Mouse (Mus musculus) left cerebral cortex, postnatal 36 days (tissue): ENCODE results near the gene Stk25. TPM values are rescaled to one million over a fixed set of nuclear protein-coding genes. Genes with fewer than 3 reads are reported as not detected.

Source experiments
- DNase-seq, 2 experiments: peaks; one replicate each; pipeline ENCODE4 v3.0.0; 2021 to 2022; ENCODE audit warnings: low spot score in 2 of 2, mixed read lengths in 1 of 2
- intact Hi-C: fragments of 180-260 bp; cut with DNase I; formaldehyde crosslinking; loops from one replicate; pipeline ENCODE4 v1.15.1; 2025
- total RNA-seq, 2 experiments: library from RNA; stranded (reverse); gene quantifications; 2 replicates each; pipeline ENCODE4 v1.2.3; 2021

The Stk25 gene
- total RNA-seq, 2 experiments from 2014 or later: 370 to 405 TPM

DNA sequence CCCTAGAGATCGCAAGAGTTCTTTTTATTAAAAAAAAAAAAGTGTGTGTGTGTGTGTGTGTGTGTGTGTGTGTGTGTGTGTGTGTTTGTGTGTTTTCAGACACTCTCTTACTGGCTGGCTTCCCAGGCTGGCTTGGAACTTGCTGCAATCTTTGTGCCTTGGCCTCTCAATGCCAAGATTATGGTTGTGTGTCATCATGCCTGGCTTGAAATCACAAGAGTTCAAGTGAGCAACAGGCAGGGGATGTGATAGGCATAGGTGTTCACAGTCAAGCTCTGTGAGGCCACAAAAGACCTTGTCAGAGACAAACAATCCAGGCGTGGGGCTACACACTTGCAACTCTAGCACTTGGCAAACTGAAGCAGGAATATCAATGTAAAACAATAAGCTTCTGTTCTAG, 19.9 kb upstream of the Stk25 start:
- intact Hi-C loops: no loop called here
- no peak for DNase-seq

DNA sequence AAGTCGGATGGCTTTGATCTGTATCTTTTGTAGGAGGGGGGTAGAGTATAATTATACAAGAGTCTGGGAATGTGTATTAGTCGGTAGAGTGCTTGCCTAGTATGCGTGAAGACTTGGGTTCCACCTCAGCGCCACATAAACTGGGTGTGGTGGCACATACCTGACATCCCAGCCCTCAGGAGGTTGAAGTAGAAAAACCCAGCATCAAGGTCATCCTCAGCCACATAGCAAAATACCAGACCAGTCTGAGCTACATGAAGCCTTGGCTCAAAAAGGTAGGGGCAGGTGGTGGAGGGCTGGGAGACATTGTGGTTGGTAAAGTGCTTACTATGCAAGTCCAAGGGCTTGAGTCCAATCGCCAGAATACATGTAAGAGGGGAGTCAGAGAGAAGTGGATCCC, 14.2 kb upstream of the Stk25 start:
- DNase-seq: no peak
- intact Hi-C loops: no loop called here

DNA sequence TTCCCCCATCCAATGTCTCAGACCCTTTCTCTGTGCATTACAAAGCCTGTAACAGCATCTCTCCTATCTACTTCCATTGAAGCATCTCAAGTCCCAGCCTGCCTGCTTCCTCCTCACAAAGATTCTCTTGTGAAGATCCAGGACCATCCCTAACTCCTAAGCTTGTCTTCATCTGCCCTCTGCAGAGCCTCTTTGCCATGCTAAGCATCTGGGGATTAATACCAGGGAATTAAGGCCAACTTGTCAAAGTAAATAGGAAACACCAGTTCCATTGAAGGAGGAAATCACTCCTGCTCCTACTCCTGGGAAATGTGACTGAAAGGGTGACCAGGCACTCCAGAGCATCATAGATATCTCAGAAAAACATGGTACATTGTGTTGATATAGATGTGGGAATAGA, 11.5 kb upstream of the Stk25 start:
- no peak for DNase-seq
- intact Hi-C loops: loop anchor here (2.0 kb wide), 1 partner anchor 57 kb away; no protein-coding TSS in a partner anchor

- intact Hi-C loops: loop anchor here (2.0 kb wide), 1 partner anchor 58 kb away; no protein-coding TSS in a partner anchor
- peak in 1 of 2 experiments; percentile 40 for DNase-seq
Measured at GRCm38 (mm10) chr1:93668791-93669548, 10.5 kb upstream of the Stk25 start.

DNA sequence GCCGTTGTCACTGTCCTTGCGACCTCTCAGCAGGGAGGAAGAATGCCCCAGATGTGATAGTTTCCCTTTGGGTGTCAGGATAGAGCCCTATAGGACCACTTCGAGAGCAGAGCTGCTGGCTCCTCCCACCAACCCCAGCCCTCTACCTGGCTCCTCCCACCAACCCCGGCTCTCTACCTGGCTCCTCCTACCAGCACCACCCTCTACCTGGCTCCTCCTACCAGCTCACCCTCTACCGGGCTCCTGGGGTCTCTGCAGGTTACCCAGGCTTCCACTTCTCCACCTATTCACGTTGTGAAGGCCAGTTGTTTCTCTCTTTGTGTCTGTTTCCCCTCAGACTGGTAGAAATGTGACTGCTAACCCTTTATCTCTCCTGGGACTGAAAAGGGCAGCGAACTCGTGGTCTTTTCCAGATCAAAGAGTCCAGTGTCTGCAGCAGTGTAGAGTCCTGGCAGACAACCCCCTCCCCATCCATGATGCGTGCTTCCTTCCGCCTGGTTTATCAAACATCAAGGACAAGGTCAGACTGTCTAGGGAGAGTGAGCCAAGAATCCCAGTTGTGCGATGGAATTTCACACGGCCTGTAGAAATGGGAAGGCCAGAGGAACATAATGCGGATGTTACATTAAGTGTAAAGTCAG, 9.4 kb upstream of the Stk25 start:
- no peak for DNase-seq
- intact Hi-C loops: loop anchor here (2.0 kb wide), 1 partner anchor 59 kb away; no protein-coding TSS in a partner anchor

GRCm38 (mm10) chr1:93657025-93657360, 1.5 kb downstream of the Stk25 start:
- intact Hi-C loops: no loop called here
- DNase-seq: no peak

- DNase-seq: no peak
- intact Hi-C loops: no loop called here
Measured at GRCm38 (mm10) chr1:93656325-93657024, 2.0 kb downstream of the Stk25 start.

GRCm38 (mm10) chr1:93654798-93655197, 3.7 kb downstream of the Stk25 start:
- intact Hi-C loops: no loop called here
- no peak for DNase-seq

DNA sequence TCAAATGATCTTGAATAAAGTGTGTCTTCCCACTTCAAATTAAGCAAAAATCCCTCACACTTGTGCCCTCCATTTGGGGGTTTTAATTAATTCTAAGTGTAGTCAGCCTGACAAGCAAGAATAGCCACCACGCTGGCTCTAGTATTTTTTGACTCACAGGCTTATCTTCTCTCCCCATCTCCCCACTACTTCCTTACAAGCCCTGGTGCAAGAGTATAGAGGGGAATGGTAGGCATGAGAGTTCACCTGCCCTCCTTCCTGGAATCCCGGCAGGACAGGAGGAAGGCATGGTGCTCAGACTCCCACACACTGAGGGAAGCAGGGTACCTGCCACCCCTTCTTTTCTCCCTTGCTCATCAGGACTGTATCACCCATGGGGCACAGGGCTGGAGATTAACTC, 4.2 kb downstream of the Stk25 start:
- no peak for DNase-seq

DNA sequence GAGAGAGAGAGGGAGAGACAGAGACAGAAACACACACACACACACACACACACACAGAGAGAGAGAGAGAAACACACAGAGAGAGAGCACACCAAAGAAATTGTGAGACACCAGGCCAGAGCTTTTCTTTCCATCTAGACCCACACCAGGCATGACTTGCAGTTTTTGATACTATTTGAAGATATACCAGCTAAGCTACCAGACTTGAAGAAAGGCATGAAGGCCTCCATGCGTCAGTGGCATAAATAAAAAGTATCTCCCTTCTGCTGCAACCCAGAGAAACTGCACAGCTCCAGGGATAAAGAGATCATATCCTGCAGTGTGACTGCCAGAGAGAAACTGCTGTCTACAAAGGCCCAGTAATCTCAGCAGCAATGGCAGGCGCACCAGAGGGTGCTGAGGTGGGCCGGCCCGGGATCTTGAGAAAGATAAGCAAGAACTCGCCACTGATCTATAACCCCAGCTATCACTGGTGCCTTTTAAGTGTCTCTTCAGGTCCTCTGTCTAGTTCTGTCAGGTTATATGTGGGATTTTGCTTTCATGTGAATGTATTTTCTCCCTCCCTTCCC, 8.8 kb downstream of the Stk25 start:
- intact Hi-C loops: no loop called here
- no peak for DNase-seq

More for the DNA sequence above, 4.2 kb downstream of the Stk25 start:
- intact Hi-C loops: no loop called here

DNA sequence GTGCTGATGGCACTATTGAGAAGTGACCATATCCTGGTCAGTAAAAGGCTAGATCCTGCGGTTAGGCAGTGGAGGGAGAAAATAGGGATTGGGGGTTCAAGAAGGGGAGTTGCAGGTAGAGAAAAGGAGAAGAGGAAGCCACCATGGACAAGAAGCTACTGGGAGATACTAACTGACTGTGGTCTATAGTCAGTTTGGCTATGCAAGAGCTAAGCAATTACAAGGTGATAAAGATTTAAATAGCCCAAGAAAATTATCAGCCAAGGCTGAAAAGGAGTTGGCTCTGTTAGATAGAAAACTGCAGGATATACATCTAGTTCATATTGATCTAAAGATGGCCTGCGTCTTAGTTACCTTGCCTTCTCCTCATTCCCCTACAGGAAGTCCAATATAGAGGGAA, 15.8 kb downstream of the Stk25 start:
- DNase-seq: no peak
- intact Hi-C loops: no loop called here

- intact Hi-C loops: no loop called here
- no peak for DNase-seq
Measured at GRCm38 (mm10) chr1:93641978-93642377, 16.5 kb downstream of the Stk25 start.

DNA sequence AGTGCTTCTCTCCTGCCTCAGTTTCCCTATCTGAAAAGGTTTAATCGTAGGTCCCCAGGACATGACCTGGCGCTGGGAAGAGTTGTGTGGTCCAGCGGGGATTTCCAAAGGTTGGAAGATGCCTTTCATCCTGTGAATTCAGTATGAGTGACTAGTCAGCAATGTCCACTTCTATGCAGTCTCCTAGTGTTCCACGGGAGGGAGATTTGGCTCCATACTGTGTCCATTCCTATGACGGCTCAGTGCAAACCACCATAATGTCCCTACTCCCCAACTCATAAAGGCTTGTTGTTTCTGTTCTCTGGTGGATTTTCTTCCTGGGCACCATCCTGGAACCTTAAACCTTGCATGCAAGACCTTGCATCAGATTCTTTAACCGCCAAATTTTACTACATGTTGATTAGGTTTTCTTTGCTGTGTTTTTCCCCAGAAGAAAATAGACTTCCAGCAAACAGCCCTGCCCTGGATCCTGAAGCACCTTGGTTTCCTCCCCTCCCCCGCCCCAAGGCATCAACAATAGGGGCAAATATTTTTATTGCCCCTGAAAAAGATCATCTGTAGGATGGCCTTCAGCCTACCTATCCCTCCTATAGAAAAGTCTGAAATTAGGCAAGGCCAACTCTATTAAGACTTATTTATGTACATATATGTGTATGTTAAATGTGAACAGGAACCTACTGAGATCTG, 22.1 kb downstream of the Stk25 start:
- intact Hi-C loops: loop anchor here (5.0 to 10.0 kb wide), 2 partner anchors 88 to 166 kb away; partner anchors contain the start of genes Dtymk and Ing5
- no peak for DNase-seq

- DNase-seq: peak; percentile 99 to 100
- intact Hi-C loops: loop anchor here (1.0 to 10.0 kb wide), 4 partner anchors 51 to 167 kb away; partner anchors contain the start of genes Dtymk, Ing5 and Thap4
Measured at GRCm38 (mm10) chr1:93635580-93636192, 22.8 kb downstream of the Stk25 start.

GRCm38 (mm10) chr1:93635091-93635579, 23.3 kb downstream of the Stk25 start:
- intact Hi-C loops: loop anchor here (1.0 to 10.0 kb wide), 4 partner anchors 52 to 167 kb away; partner anchors contain the start of genes Dtymk, Ing5 and Thap4
- no peak for DNase-seq

DNA sequence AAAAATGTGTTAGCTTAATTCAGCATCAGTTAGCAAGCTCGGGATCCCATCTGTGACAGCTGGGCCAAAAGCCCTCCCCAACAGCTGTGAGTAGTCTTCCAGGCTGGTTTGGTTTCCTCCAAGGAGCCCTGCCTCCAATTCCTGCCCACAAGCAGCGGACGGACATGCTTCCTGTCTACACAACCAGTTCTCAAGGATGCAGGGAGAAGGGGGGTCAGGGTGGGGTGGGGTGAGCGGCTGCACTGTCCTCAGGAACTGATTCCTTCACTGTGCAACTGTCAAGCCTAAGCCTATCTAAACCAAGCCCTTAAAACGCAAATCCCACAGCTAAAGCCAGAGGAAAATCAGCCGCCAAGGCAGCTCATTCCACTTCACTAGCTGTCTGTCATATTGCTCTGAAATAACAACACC, 24.0 kb downstream of the Stk25 start:
- intact Hi-C loops: loop anchor here (2.0 to 10.0 kb wide), 3 partner anchors 52 to 122 kb away; partner anchors contain the start of gene Farp2
- DNase-seq: peak; percentile 58 to 59

DNA sequence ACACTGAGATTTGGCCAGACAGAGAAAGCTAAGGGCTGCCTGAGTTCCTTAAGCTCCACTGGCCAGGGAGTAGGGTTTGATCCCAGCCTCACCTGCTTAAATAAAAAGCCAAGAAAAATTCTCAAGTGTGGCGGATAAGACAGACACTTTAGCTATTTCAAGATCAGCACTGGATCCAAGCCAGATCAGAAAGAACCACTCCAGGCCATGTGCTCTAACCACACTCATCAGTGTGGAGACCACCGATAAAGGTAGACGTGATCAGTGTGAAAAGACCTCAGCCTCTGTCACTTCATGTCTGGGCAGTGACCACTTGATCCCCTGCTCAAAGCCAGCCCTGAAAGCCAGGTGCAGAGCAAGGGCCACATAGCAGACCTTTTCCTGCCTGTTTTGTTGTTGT, 25.7 kb downstream of the Stk25 start:
- no peak for DNase-seq
- intact Hi-C loops: loop anchor here (5.0 to 10.0 kb wide), 2 partner anchors 92 to 120 kb away; partner anchors contain the start of gene Farp2

DNA sequence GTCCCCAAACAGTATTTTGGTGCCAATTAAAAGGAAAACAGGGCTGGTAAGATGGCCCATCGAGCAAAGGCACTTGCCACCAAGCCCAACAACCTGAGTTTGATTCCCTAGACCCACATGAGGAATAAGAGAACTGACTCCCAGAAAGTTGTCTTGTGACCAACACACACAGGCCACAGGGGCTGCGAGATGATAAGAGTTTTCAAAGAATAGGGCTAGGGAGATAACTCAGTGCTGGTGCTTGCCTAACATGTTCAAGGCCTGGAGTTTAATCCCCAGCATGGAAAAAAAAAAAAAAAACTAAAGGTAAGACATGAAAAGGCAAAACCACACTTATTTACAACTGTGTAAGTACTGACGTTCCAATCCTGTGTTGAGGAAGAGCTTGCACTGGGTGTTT, 27.7 kb downstream of the Stk25 start:
- intact Hi-C loops: loop anchor here (5.0 to 10.0 kb wide), 2 partner anchors 94 to 118 kb away; partner anchors contain the start of gene Farp2
- DNase-seq: no peak

GRCm38 (mm10) chr1:93624502-93624901, 34.0 kb downstream of the Stk25 start:
- no peak for DNase-seq
- intact Hi-C loops: no loop called here
